Mouse (Mus musculus): ENCODE results near the gene Usp46. TPM values are rescaled to one million over a fixed set of nuclear protein-coding genes. Genes with fewer than 3 reads are reported as not detected.

Gene Usp46
- polyA plus RNA-seq (2015; fragmentation: Nextera tagmentation; extraction: Ambion mirVana) = 25.6 and 26.9 TPM in 2 replicates

- Histone ChIP-seq H3K9me3 (replicated peaks) (no peaks in the 10 kb centered on the region), H3K27me3 (no peaks in the 10 kb centered on the region), H3K4me1 (replicated peaks) (peaks cover 45% of the 10 kb centered on the region), H3K27ac (peak within 1 kb of the TSS; percentile 95), H3K36me3 (no peaks in the 10 kb centered on the region), H3K4me3 (peak within 1 kb of the TSS; percentile 82), H3K9ac (peak within 1 kb of the TSS; percentile 84), H3K4me2 (peak within 1 kb of the TSS; percentile 75)
- WGBS = under 1% methylated on average over 82 of the region's 89 CpGs
- ATAC-seq (replicated peaks; ENCODE audit: insufficient number of reproducible peaks, insufficient read depth, low FRiP score, low read depth) = peak; percentile 90
Measured at GRCm38 (mm10) chr5:74067831-74068713, at the start of gene Usp46. Usp46 (minus strand) TSS chr5:74068431.

GRCm38 (mm10) chr5:74113961-74114689 is 45.9 kb upstream of the Usp46 start:
- Histone ChIP-seq H3K36me3 (no peaks in the 10 kb centered on the region), H3K4me1 (replicated peaks) (no peaks in the 10 kb centered on the region), H3K27me3 (no peaks in the 10 kb centered on the region), H3K4me3 (no peak overlapping the region), H3K27ac (no peak overlapping the region), H3K9ac (no peak overlapping the region), H3K4me2 (no peak overlapping the region), H3K9me3 (replicated peaks) (0 out of 2 replicates have a peak, but pooled peaks cover 3% of the 10 kb centered on the region)
- 87% methylated on average over 7 of the region's 7 CpGs for WGBS
- ATAC-seq (replicated peaks; ENCODE audit: insufficient number of reproducible peaks, insufficient read depth, low FRiP score, low read depth) = no peak

DNA sequence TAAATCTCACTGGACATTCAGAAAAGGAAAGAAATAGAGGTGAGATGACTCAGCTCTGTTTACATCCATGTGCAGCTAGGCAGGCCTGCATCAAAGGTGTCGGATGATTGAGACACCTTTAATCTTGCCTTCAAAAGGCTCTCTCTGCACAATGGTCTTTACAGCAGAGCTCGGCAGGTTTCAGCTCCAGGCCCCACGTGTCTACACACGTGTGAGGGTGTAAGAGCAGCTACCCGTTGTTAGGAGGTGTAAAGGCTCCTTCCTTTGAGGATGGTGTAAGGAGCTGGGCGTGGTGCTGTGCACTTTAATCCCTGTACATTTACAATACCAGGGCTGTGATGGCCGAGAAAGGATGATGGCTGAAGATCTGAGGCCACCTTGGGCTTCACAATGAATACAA is 37.2 kb upstream of the Usp46 start:
- no peak overlapping the region for H3K9ac ChIP-seq

GRCm38 (mm10) chr5:74101761-74102160 is 33.5 kb upstream of the Usp46 start:
- H3K9me3 ChIP-seq (replicated peaks) = no peaks in the 10 kb centered on the region
- H3K27ac ChIP-seq = no peak overlapping the region
- H3K36me3 ChIP-seq = peaks cover 2% of the 10 kb centered on the region; the same call in 1 of the 2 replicates
- H3K27me3 ChIP-seq = no peaks in the 10 kb centered on the region
- H3K9ac ChIP-seq = no peak overlapping the region
- ATAC-seq (replicated peaks; ENCODE audit: insufficient number of reproducible peaks, insufficient read depth, low FRiP score, low read depth) = no peak
- H3K4me2 ChIP-seq = no peak overlapping the region
- no peaks in the 10 kb centered on the region for H3K4me1 ChIP-seq (replicated peaks)
- WGBS = 69% methylated on average over 6 of the region's 6 CpGs
- H3K4me3 ChIP-seq = no peak overlapping the region

More for the DNA sequence above, 37.2 kb upstream of the Usp46 start:
- H3K27me3 ChIP-seq = no peaks in the 10 kb centered on the region
- H3K27ac ChIP-seq = no peak overlapping the region
- H3K4me2 ChIP-seq = no peak overlapping the region
- no peak for ATAC-seq (replicated peaks; ENCODE audit: insufficient number of reproducible peaks, insufficient read depth, low FRiP score, low read depth)
- H3K36me3 ChIP-seq = no peaks in the 10 kb centered on the region
- no peak overlapping the region for H3K4me3 ChIP-seq
- H3K9me3 ChIP-seq (replicated peaks) = no peaks in the 10 kb centered on the region
- 62% methylated on average over 7 of the region's 7 CpGs for WGBS
- H3K4me1 ChIP-seq (replicated peaks) = no peaks in the 10 kb centered on the region

DNA sequence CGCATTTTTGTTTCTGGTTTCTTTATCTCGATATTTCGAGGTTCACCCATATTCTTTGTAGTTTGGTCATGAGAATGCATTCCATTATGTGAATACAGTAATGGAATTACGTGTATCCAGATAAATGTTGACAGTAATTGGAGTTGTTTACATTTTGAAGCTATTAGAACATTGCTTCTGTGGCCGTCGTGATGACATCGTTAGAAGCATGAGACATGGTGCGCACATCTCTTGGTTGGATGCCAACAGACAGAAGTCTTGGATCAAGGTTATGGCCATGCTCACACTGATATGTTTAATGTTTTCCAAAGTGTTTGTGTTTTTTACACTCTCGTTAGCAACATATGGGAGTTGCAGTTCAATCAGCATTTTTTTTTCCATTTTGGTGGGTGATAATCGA is 30.8 kb upstream of the Usp46 start:
- peaks cover 16% of the 10 kb centered on the region; the same call in 1 of the 2 replicates for H3K4me1 ChIP-seq (replicated peaks)
- no peak overlapping the region for H3K27ac ChIP-seq
- 81% methylated on average over 10 of the region's 10 CpGs for WGBS
- H3K9me3 ChIP-seq (replicated peaks) = no peaks in the 10 kb centered on the region
- H3K36me3 ChIP-seq = peaks cover 20% of the 10 kb centered on the region; the same call in 1 of the 2 replicates
- ATAC-seq (replicated peaks; ENCODE audit: insufficient number of reproducible peaks, insufficient read depth, low FRiP score, low read depth) = no peak
- H3K4me2 ChIP-seq = no peak overlapping the region
- H3K4me3 ChIP-seq = no peak overlapping the region
- H3K9ac ChIP-seq = no peak overlapping the region
- no peaks in the 10 kb centered on the region for H3K27me3 ChIP-seq

DNA sequence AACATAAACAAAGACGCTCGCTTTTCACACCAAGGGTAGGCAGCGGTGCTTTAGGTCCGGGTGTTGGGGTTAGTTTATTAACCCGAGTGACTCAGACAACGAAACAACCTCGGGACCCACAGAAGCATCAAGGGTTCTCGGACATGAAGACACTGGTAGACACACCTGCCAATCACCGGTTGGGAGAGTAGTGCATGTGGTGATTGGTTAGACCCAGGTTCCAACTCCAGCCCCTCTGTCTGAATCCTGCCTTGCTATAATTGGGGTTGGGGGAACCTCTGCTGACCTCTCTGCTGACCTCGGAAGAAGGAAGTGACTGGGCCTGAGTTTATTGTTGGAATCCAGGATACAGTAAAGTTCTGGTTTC is 29.6 kb upstream of the Usp46 start:
- H3K27ac ChIP-seq = no peak overlapping the region
- 63% methylated on average over 10 of the region's 10 CpGs for WGBS
- peaks cover 20% of the 10 kb centered on the region; the same call in 1 of the 2 replicates for H3K36me3 ChIP-seq
- no peak for ATAC-seq (replicated peaks; ENCODE audit: insufficient number of reproducible peaks, insufficient read depth, low FRiP score, low read depth)
- H3K4me2 ChIP-seq = no peak overlapping the region
- no peaks in the 10 kb centered on the region for H3K27me3 ChIP-seq
- H3K4me1 ChIP-seq (replicated peaks) = peaks cover 18% of the 10 kb centered on the region; the same call in 1 of the 2 replicates
- H3K9ac ChIP-seq = no peak overlapping the region
- no peaks in the 10 kb centered on the region for H3K9me3 ChIP-seq (replicated peaks)
- no peak overlapping the region for H3K4me3 ChIP-seq

DNA sequence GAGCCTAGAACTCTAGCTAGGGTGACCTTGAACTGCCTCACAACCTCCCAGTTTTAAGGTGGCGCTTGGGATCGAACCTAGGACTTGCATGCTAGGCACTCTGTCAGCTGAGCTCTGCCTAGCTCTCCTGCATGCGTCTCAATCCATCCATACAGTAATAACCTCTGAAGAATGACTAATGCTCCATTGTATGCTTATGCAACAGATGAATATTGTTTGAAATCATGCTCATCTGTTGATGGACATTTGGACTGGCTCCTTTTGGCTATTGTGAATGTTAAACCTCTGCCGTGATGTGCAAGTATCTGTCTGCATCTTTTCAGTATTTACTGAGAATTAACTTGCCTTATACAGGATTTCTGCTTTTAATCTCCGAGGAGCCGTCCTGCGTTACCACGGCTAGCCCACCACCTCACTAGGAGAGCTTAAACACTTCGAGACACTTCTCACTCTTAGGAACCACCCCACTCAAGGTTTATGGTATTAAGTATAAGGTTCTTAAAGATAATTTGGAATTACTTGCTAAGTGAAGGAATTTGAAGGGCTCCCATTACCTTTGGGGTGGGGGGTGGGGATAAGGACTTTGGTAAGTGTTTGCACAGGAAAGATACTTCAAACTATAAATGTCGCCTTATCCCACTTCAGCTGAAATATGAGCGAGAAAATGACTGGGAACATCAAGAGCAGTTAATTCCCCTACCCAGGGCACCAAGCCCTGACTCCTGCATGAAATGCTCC is 29.1 kb upstream of the Usp46 start:
- Histone ChIP-seq H3K36me3 (peaks cover 20% of the 10 kb centered on the region; the same call in 1 of the 2 replicates), H3K4me2 (no peak overlapping the region), H3K9ac (no peak overlapping the region), H3K4me3 (no peak overlapping the region), H3K9me3 (replicated peaks) (no peaks in the 10 kb centered on the region), H3K27ac (no peak overlapping the region), H3K27me3 (no peaks in the 10 kb centered on the region), H3K4me1 (replicated peaks) (peaks cover 22% of the 10 kb centered on the region; the same call in 1 of the 2 replicates)
- 79% methylated on average over 11 of the region's 11 CpGs for WGBS
- ATAC-seq (replicated peaks; ENCODE audit: insufficient number of reproducible peaks, insufficient read depth, low FRiP score, low read depth) = no peak

DNA sequence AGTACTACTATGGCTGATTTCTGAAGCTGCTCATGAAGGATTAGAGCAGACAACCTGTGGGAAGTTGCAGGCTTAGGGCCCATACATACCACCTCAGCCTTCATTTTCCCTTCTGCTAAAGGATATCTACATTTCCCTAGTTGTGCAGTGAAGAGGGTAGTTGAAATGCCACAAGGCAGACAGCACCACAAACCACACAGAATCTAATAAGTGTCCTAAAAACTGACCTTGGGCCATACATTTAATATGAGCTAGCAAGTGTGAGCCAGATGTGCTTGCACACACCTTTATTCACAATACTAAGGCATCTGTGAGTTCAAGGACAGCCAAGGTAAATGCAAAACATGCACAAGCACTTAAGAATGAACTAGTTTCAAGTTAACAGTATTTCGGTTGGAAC is 27.8 kb upstream of the Usp46 start:
- Histone ChIP-seq H3K4me3 (no peak overlapping the region), H3K4me1 (replicated peaks) (peaks cover 23% of the 10 kb centered on the region; the same call in 1 of the 2 replicates), H3K9me3 (replicated peaks) (no peaks in the 10 kb centered on the region), H3K36me3 (peaks cover 20% of the 10 kb centered on the region; the same call in 1 of the 2 replicates), H3K27me3 (no peaks in the 10 kb centered on the region), H3K4me2 (no peak overlapping the region), H3K27ac (no peak overlapping the region), H3K9ac (no peak overlapping the region)
- no peak for ATAC-seq (replicated peaks; ENCODE audit: insufficient number of reproducible peaks, insufficient read depth, low FRiP score, low read depth)
- WGBS = 78% methylated on average over 1 of the region's 1 CpGs

DNA sequence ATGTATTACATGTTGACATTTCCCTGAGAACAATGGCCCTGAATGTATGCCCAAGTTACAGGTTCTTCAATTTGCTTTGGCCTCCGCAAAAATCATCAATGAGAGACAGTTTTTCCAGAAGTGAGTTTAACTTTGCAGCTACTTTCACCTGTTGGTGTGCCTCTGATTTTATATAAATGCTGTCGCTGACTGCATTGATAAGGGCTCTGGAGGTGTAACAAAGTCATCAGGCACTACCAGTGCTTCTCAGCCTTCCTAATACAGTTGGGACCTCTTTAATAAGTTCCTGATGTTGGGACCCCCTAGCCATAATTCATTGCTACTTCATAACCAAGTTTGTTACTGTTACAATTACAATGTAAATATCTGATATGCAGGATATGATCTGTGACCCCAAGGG is 27.4 kb upstream of the Usp46 start:
- ATAC-seq (replicated peaks; ENCODE audit: insufficient number of reproducible peaks, insufficient read depth, low FRiP score, low read depth) = no peak
- Histone ChIP-seq H3K27me3 (no peaks in the 10 kb centered on the region), H3K4me3 (no peak overlapping the region), H3K4me1 (replicated peaks) (peaks cover 23% of the 10 kb centered on the region; the same call in 1 of the 2 replicates), H3K9me3 (replicated peaks) (no peaks in the 10 kb centered on the region), H3K27ac (no peak overlapping the region), H3K36me3 (peaks cover 20% of the 10 kb centered on the region; the same call in 1 of the 2 replicates), H3K9ac (no peak overlapping the region), H3K4me2 (no peak overlapping the region)
- WGBS = 79% methylated on average over 2 of the region's 2 CpGs

GRCm38 (mm10) chr5:74094841-74095437 is 26.7 kb upstream of the Usp46 start:
- peaks cover 20% of the 10 kb centered on the region; the same call in 1 of the 2 replicates for H3K36me3 ChIP-seq
- peaks cover 23% of the 10 kb centered on the region; the same call in 1 of the 2 replicates for H3K4me1 ChIP-seq (replicated peaks)
- WGBS = 87% methylated on average over 8 of the region's 8 CpGs
- 0 out of 2 replicates have a peak overlapping the region, but pooled peaks have one; percentile 98 for H3K9ac ChIP-seq
- H3K4me2 ChIP-seq = peak overlapping the region; percentile 76
- H3K27ac ChIP-seq = no peak overlapping the region
- H3K9me3 ChIP-seq (replicated peaks) = no peaks in the 10 kb centered on the region
- no peak for ATAC-seq (replicated peaks; ENCODE audit: insufficient number of reproducible peaks, insufficient read depth, low FRiP score, low read depth)
- H3K27me3 ChIP-seq = no peaks in the 10 kb centered on the region
- peak overlapping the region; percentile 93; the same call in 1 of the 2 replicates for H3K4me3 ChIP-seq

All from heart, embryonic 15.5 days (tissue).